Mouse (Mus musculus) embryonic fibroblast, embryonic 13.5 days (primary cell): Measurements from ENCODE around the gene Usp6nl.

ENCODE experiments used
- CTCF ChIP-seq: IDR thresholded peaks from 2 replicates; pipeline ENCODE4 v1.5.1; 2011; ENCODE audit warnings: mild to moderate bottlenecking, control low read depth, low read length, moderate library complexity, borderline replicate concordance; ENCODE audit not compliant: insufficient read depth
- POLR2A ChIP-seq: IDR thresholded peaks from 2 replicates; pipeline ENCODE4 v1.6.1; 2011; ENCODE audit warnings: low read depth, mild to moderate bottlenecking, control low read depth, low read length, moderate library complexity

GRCm38 (mm10) chr2:6424851-6425250 is 102.4 kb downstream of the Usp6nl start:
- TF ChIP-seq CTCF (no peak), POLR2A (no peak)
